7 mouse cellular contexts compared by ENCODE assay signal in the genomic region with DNA sequence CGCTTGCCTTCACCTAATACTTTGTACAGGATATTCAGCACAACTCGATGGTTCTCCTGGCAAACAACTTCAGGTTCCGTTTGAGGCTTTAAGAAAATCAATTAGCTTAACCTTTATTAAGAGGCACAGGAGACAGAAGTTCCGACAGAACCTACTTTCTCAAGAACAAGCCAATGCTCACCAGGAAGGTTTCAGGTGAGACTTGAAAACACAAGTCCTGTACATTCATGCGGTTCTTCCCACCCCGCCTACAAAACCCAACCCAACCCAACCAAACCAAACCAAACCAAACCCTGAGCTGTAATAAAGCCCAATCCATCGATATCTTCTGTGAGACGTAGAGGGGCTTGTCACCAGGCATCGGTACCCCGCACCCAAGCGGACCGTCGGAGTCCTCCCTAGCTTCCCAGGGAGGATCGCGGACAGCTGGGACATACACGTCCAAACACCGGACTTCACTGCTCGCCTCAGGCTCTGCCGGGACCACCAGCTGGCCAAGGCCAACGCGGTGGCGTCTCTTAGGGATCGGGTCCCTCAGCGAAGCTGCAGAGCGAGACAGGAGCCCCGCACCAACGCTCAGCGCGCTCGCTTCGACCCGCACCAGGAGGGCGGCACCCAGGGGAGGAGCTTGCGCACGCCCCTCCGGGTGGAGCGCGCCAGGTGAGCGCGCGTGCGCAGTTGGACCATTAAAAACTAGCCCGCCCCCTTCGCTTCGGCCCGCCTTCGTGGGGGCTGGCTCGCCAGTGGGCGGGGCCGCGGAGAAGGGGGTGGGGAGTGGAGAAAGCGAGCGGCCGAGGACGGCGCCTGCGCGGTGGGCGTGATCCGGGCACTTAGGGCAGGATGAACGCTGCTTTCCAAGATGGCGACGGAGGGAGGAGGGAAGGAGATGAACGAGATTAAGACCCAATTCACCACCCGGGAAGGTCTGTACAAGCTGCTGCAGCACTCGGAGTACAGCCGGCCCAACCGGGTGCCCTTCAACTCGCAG. TPM values are rescaled to one million over a fixed set of nuclear protein-coding genes. Genes with fewer than 3 reads are reported as not detected.
DNase-seq lines count a peak whose midpoint lies in the region; ATAC-seq lines count a peak whose summit lies in the region.

Wdr20 (plus strand) TSS at position 775 of the 988 bp plus-strand sequence.

- H3K27ac ChIP-seq in embryonic facial prominence, embryonic 10.5 days (replicated peaks): peak within 1 kb of the TSS; percentile 92
- H3K27ac ChIP-seq in limb, embryonic 10.5 days: peak within 1 kb of the TSS; percentile 92
- H3K27ac ChIP-seq in midbrain, embryonic 13.5 days: peak within 1 kb of the TSS; percentile 86

- DNase-seq in adrenal gland, postnatal 10 days: peak; percentile 100
- peak; percentile 100 for DNase-seq in embryonic facial prominence, embryonic 10.5 days (ENCODE audit: low spot score)
- DNase-seq in kidney, adult 11 months: peak; percentile 96
- peak; percentile 100 for DNase-seq in limb, embryonic 10.5 days (ENCODE audit: low spot score)
- DNase-seq in spleen, adult 12 weeks (ENCODE audit: low spot score): peak; percentile 100

- no peaks in the 10 kb centered on the region for H3K9me3 ChIP-seq in embryonic facial prominence, embryonic 10.5 days
- no peaks in the 10 kb centered on the region for H3K9me3 ChIP-seq in limb, embryonic 10.5 days (replicated peaks)
- H3K9me3 ChIP-seq in midbrain, embryonic 13.5 days: no peaks in the 10 kb centered on the region

- H3K9ac ChIP-seq in midbrain, embryonic 13.5 days (replicated peaks): peak within 1 kb of the TSS; percentile 96

- 1% methylated on average over 69 of the region's 69 CpGs for WGBS in embryonic facial prominence, embryonic 10.5 days
- WGBS in limb, embryonic 10.5 days: 1% methylated on average over 69 of the region's 69 CpGs
- 1% methylated on average over 69 of the region's 69 CpGs for WGBS in midbrain, embryonic 13.5 days

- peaks cover 14% of the 10 kb centered on the region for H3K4me1 ChIP-seq in embryonic facial prominence, embryonic 10.5 days
- H3K4me1 ChIP-seq in limb, embryonic 10.5 days: peaks cover 27% of the 10 kb centered on the region
- H3K4me1 ChIP-seq in midbrain, embryonic 13.5 days (replicated peaks): peaks cover 23% of the 10 kb centered on the region

- H3K4me3 ChIP-seq in embryonic facial prominence, embryonic 10.5 days: peak within 1 kb of the TSS; percentile 100
- peak within 1 kb of the TSS; percentile 100 for H3K4me3 ChIP-seq in limb, embryonic 10.5 days
- peak within 1 kb of the TSS; percentile 100 for H3K4me3 ChIP-seq in midbrain, embryonic 13.5 days (replicated peaks)

- peak within 1 kb of the TSS; percentile 93 for H3K4me2 ChIP-seq in midbrain, embryonic 13.5 days (replicated peaks)

- ATAC-seq in granulocyte monocyte progenitor cell, adult 5-6 weeks (replicated peaks; ENCODE audit: poor library complexity, severe bottlenecking): peak; percentile 92
- peak; percentile 95 for ATAC-seq in midbrain, embryonic 13.5 days

- peaks cover 12% of the 10 kb centered on the region for H3K36me3 ChIP-seq in embryonic facial prominence, embryonic 10.5 days (replicated peaks)
- H3K36me3 ChIP-seq in limb, embryonic 10.5 days: peaks cover 8% of the 10 kb centered on the region; the same call in 1 of the 2 replicates
- H3K36me3 ChIP-seq in midbrain, embryonic 13.5 days: no peaks in the 10 kb centered on the region

- peaks cover 23% of the 10 kb centered on the region for H3K27me3 ChIP-seq in embryonic facial prominence, embryonic 10.5 days (replicated peaks; ENCODE audit: low read depth, poor library complexity, severe bottlenecking)
- peaks cover 20% of the 10 kb centered on the region for H3K27me3 ChIP-seq in limb, embryonic 10.5 days (ENCODE audit: low read depth, poor library complexity, severe bottlenecking)
- peaks cover 18% of the 10 kb centered on the region for H3K27me3 ChIP-seq in midbrain, embryonic 13.5 days

RNA-seq across cellular contexts. Expression of gene Wdr20, which starts in this region (rescaled TPM):
- 10 to 100 TPM; 37.2 to 45.6 TPM for total RNA-seq in adrenal gland, postnatal 10 days (2021)
- polyA plus RNA-seq in embryonic facial prominence, embryonic 10.5 days (2016; fragmentation: Nextera tagmentation; extraction: Ambion mirVana): 22.4 and 24.1 TPM in 2 replicates
- total RNA-seq in granulocyte monocyte progenitor cell, adult 5-6 weeks (2014; fragmentation: Nextera tagmentation): 19.4 and 25.9 TPM in 2 replicates
- 25.4 and 35.3 TPM in 2 replicates for total RNA-seq in granulocyte monocyte progenitor cell, adult 5-6 weeks (2017)
- 24.8 and 27.0 TPM in 2 replicates for polyA plus RNA-seq in limb, embryonic 10.5 days (2016; fragmentation: Nextera tagmentation; extraction: Ambion mirVana)
- 28.3 and 29.9 TPM in 2 replicates for polyA plus RNA-seq in midbrain, embryonic 13.5 days (2015; fragmentation: Nextera tagmentation; extraction: Ambion mirVana)

Comparison
In these comparisons a context has a peak if more than half of its experiments do, and no peak if none do; other contexts are left out.
1. Peak in every context shown above with its lines: DNase-seq, ATAC-seq, H3K4me3 ChIP-seq and H3K27ac ChIP-seq.